Mouse (Mus musculus) CH12.LX (cell line): ENCODE data around the gene Capn2. TPM values are rescaled to one million over a fixed set of nuclear protein-coding genes. Genes with fewer than 3 reads are reported as not detected.

Source experiments
- DNase-seq: peaks from one replicate; pipeline ENCODE4 v3.0.0-alpha.2; 2013; ENCODE audit errors: extremely low read depth
- H3K27ac ChIP-seq: 2 replicates; pipeline ENCODE4 v1.5.1; 2012; ENCODE audit warnings: low read depth, mild to moderate bottlenecking, control low read depth, moderate library complexity; ENCODE audit not compliant: insufficient read depth
- H3K27me3 ChIP-seq: replicated peaks from 2 replicates; pipeline ENCODE3; 2012; ENCODE audit warnings: inconsistent platforms
- H3K36me3 ChIP-seq, 2 experiments: replicated peaks in 1 of 2; 2 replicates each; pipeline versions ENCODE3 to v1.6.1; 2012; ENCODE audit warnings: inconsistent platforms in 1 of 2, low read length in 1 of 2, mild to moderate bottlenecking in 1 of 2, mixed read lengths in 1 of 2, moderate library complexity in 1 of 2; ENCODE audit not compliant: control insufficient read depth in 1 of 2, insufficient read depth in 1 of 2
- H3K4me1 ChIP-seq, 2 experiments: 2 replicates each; pipeline ENCODE4 v1.6.1; 2012; ENCODE audit warnings: inconsistent platforms in 1 of 2, moderate library complexity in 1 of 2; ENCODE audit not compliant: insufficient read depth in 2 of 2, control insufficient read depth in 1 of 2
- H3K4me2 ChIP-seq: 2 replicates; pipeline ENCODE4 v1.6.1; 2012; ENCODE audit warnings: low read depth, mild to moderate bottlenecking, control low read depth; ENCODE audit not compliant: poor library complexity, insufficient read depth, severe bottlenecking
- H3K4me3 ChIP-seq, 3 experiments: fragments of 150-350 bp in 1 of 3; sonication (generic) in 1 of 3; replicated peaks in 1 of 3; 2 replicates each; pipeline versions ENCODE3 to v1.5.1; 2011 to 2012; ENCODE audit warnings: low read depth in 2 of 3, low read length in 2 of 3, mild to moderate bottlenecking in 2 of 3, moderate library complexity in 2 of 3, control low read depth in 1 of 3, improper control_type of control experiment in 1 of 3, inconsistent platforms in 1 of 3, mixed read lengths in 1 of 3; ENCODE audit not compliant: poor library complexity in 1 of 3
- H3K79me2 ChIP-seq: replicated peaks from 2 replicates; pipeline ENCODE4 v1.6.1; 2012; ENCODE audit warnings: mild to moderate bottlenecking, moderate library complexity; ENCODE audit not compliant: control insufficient read depth, poor library complexity, insufficient read depth, severe bottlenecking; ENCODE audit errors: extremely low read depth
- H3K9ac ChIP-seq: 2 replicates; pipeline ENCODE4 v1.6.1; 2012; ENCODE audit warnings: low read depth, mild to moderate bottlenecking, control low read depth, moderate library complexity; ENCODE audit not compliant: insufficient read depth
- H3K9me3 ChIP-seq: replicated peaks from 2 replicates; pipeline ENCODE3; 2012; ENCODE audit warnings: low read length, inconsistent platforms, mixed read lengths
- CHD1 ChIP-seq: IDR thresholded peaks from 2 replicates; pipeline ENCODE4 v1.6.1; 2012; ENCODE audit warnings: low read depth, low read length, improper control_type of control experiment, inconsistent platforms
- E2F4 ChIP-seq: IDR thresholded peaks from 2 replicates; pipeline ENCODE4 v1.6.1; 2011; ENCODE audit warnings: low read depth, low read length, improper control_type of control experiment; ENCODE audit not compliant: insufficient replicate concordance
- ETS1 ChIP-seq: conservative IDR thresholded peaks from 2 replicates; pipeline ENCODE4 v1.6.1; 2012; ENCODE audit warnings: low read depth, mild to moderate bottlenecking, inconsistent platforms, low read length, improper control_type of control experiment, moderate library complexity
- GABPA ChIP-seq: IDR thresholded peaks from 2 replicates; pipeline ENCODE4 v1.6.1; 2012; ENCODE audit warnings: low read depth, low read length, improper control_type of control experiment, inconsistent platforms; ENCODE audit not compliant: insufficient replicate concordance
- KAT2A ChIP-seq: IDR thresholded peaks from 2 replicates; pipeline ENCODE4 v1.6.1; 2012; ENCODE audit warnings: low read length, improper control_type of control experiment, inconsistent platforms; ENCODE audit not compliant: insufficient replicate concordance
- MAFK ChIP-seq: IDR thresholded peaks from 2 replicates; pipeline ENCODE4 v1.6.1; 2011; ENCODE audit warnings: low read length, improper control_type of control experiment; ENCODE audit not compliant: insufficient replicate concordance
- MAX ChIP-seq: IDR thresholded peaks from 2 replicates; pipeline ENCODE4 v1.6.1; 2011; ENCODE audit warnings: low read length, improper control_type of control experiment
- MAZ ChIP-seq: IDR thresholded peaks from 2 replicates; pipeline ENCODE4 v1.6.1; 2012; ENCODE audit warnings: low read depth, mild to moderate bottlenecking, inconsistent platforms, low read length, improper control_type of control experiment, moderate library complexity
- MEF2A ChIP-seq: IDR thresholded peaks from 2 replicates; pipeline ENCODE4 v1.6.1; 2014; ENCODE audit warnings: low read depth, mild to moderate bottlenecking, inconsistent platforms, low read length, improper control_type of control experiment, borderline replicate concordance
- MXI1 ChIP-seq: IDR thresholded peaks from 2 replicates; pipeline ENCODE4 v1.6.1; 2011; ENCODE audit warnings: mild to moderate bottlenecking, low read depth, low read length, improper control_type of control experiment
- NRF1 ChIP-seq: IDR thresholded peaks from 2 replicates; pipeline ENCODE4 v1.6.1; 2014; ENCODE audit warnings: low read depth, mild to moderate bottlenecking, inconsistent platforms, low read length, improper control_type of control experiment, moderate library complexity
- PAX5 ChIP-seq: IDR thresholded peaks from 2 replicates; pipeline ENCODE4 v1.6.1; 2012; ENCODE audit warnings: low read length, inconsistent platforms, mixed read lengths
- POLR2AphosphoS2 ChIP-seq: IDR thresholded peaks from 2 replicates; pipeline ENCODE4 v1.6.1; 2011; ENCODE audit warnings: low read depth, low read length, improper control_type of control experiment
- RAD21 ChIP-seq: IDR thresholded peaks from 2 replicates; pipeline ENCODE4 v1.6.1; 2011; ENCODE audit warnings: low read depth, mild to moderate bottlenecking, low read length, improper control_type of control experiment, moderate library complexity
- RCOR1 ChIP-seq: conservative IDR thresholded peaks from 2 replicates; pipeline ENCODE4 v1.6.1; 2012; ENCODE audit warnings: low read depth, mild to moderate bottlenecking, inconsistent platforms, low read length, improper control_type of control experiment
- SIN3A ChIP-seq: IDR thresholded peaks from 2 replicates; pipeline ENCODE4 v1.6.1; 2012; ENCODE audit warnings: low read length, improper control_type of control experiment, inconsistent platforms
- TCF12 ChIP-seq: IDR thresholded peaks from 2 replicates; pipeline ENCODE4 v1.6.1; 2014; ENCODE audit warnings: low read depth, mild to moderate bottlenecking, inconsistent platforms, low read length, improper control_type of control experiment
- ZKSCAN1 ChIP-seq: IDR thresholded peaks from 2 replicates; pipeline ENCODE4 v1.6.1; 2012; ENCODE audit warnings: low read depth, inconsistent platforms, low read length, improper control_type of control experiment, borderline replicate concordance
- ZMIZ1 ChIP-seq: IDR thresholded peaks from 2 replicates; pipeline ENCODE4 v1.6.1; 2012; ENCODE audit warnings: low read depth, mild to moderate bottlenecking, inconsistent platforms, low read length, improper control_type of control experiment
- dilution Hi-C: fragments of 300-500 bp; cut with MboI; formaldehyde crosslinking; loops from 2 replicates; pipeline ENCODE4 v1.14.3; 2020; ENCODE audit warnings: low sequenced_read_pairs; ENCODE audit not compliant: extremely low pct_unique_long_range_greater_than_20kb, extremely low pct_ligation_motif_present
- in situ Hi-C: fragments of 300-500 bp; cut with MboI; formaldehyde crosslinking; loops from 3 replicates; pipeline ENCODE4 v1.14.3; 2019; ENCODE audit warnings: low sequenced_read_pairs, low pct_ligation_motif_present, low pct_unique_long_range_greater_than_20kb, mixed read lengths
- polyA plus RNA-seq: library from polyadenylated mRNA; unstranded; fragments of >175 nt; gene quantifications from 2 replicates; pipeline ENCODE4 v1.2.1, GENCODE M21; 2012; ENCODE audit warnings: low read depth; ENCODE audit not compliant: insufficient read length
- total RNA-seq, 2 experiments: library from RNA; depleted of rRNA; stranded (reverse); fragments of 300-350 nt in 1 of 2; fragments of >200 nt in 1 of 2; gene quantifications; 2 replicates each; pipeline ENCODE4 v1.2.3; 2012 to 2014

The Capn2 gene
- total and polyA plus RNA-seq, 3 experiments = 10.9 to 28.1 (median 15.0) TPM

DNA sequence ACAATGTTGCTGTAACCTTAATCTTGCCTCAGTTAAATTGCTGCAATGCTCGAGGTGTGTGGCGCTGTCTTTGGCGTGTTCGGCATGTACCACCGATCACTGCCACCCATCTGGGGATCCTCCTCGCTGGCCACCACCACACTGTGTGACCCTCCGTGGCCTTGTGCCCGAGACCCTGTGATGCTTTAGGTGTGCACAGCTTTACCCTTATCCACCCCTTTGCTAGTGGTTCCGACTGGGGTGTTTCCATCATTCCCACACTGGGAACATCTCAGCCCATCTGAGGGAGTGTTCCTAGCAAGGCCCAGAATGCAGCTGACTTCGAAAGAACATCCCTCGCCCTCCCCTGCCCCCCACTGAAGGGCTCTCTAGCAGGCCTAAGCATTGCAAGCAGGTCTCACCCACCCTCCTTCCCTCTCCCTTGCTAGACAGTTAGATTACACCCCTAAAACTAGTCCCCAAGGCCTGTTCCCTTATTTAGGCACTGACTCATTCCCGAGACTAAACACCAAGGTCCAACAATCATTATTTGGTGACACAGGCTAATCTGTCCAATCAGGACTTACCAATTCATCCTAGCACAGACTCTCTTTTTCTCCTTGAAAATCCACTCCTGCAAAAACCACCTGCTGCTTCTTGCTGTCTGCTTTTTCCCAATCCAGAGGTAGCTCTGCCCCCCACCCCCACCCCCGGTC lies 14.1 kb downstream of the Capn2 start:
- Histone ChIP-seq H3K4me1 (peaks cover 43 to 52% of the 10 kb centered on the region in 2 experiments), H3K4me2 (no peak overlapping the region), H3K36me3 (peaks cover 0 to 13% of the 10 kb centered on the region in 2 experiments), H3K27ac (no peak overlapping the region), H3K27me3 (no peaks in the 10 kb centered on the region), H3K9ac (no peak overlapping the region), H3K4me3 (no peak overlapping the region), H3K9me3 (no peaks in the 10 kb centered on the region)
- dilution Hi-C loops = no loop called here
- TF ChIP-seq RAD21 (no peak), SIN3A (no peak), ZKSCAN1 (no peak)
- TF ChIP-seq, all 38 proteins: peak for 0
- H3K79me2 ChIP-seq = no peaks in the 10 kb centered on the region
- no peak for DNase-seq
- in situ Hi-C loops = loop anchor here (25.0 kb wide), 1 partner anchor 616 kb away; no protein-coding TSS in a partner anchor

DNA sequence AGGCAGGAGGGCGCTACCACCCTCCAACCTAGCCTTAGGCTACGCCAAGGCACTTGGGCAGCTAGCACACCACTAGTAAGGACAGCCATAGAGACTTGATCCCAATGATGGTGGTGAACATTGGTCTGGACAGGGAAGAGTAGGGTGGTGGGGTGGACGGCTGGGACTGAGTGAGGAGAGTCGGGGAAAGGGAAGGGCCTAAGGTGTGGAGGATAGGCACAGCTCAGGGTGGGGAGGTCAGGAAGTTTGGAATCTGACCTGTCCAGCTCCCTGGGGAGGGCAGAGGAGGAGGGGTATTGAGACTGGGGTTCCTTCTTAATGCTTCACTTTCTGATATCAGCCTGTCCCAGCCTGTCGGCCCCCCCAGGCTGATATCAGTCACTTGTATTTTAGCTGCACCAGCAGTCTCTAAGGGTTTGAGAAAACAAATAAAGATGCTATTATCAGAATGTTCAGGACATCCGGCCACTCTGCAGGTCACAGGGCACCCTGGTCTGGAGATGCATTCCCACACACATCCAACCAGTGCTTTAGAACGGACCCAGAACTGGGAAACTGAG lies 14.8 kb downstream of the Capn2 start:
- no peak for DNase-seq
- in situ Hi-C loops (loop anchor here (25.0 kb wide), 1 partner anchor 615 kb away; no protein-coding TSS in a partner anchor), dilution Hi-C loops (no loop called here)
- Histone ChIP-seq H3K4me3 (no peak overlapping the region), H3K9me3 (no peaks in the 10 kb centered on the region), H3K27me3 (no peaks in the 10 kb centered on the region), H3K9ac (no peak overlapping the region), H3K4me1 (peaks cover 43 to 52% of the 10 kb centered on the region in 2 experiments), H3K79me2 (no peaks in the 10 kb centered on the region)
- TF ChIP-seq RCOR1 (no peak), KAT2A (no peak), CHD1 (no peak), PAX5 (no peak), MAX (no peak), POLR2AphosphoS2 (no peak), ZKSCAN1 (no peak), GABPA (no peak), MAFK (no peak), MXI1 (no peak), NRF1 (no peak), MAZ (no peak), ZMIZ1 (no peak), E2F4 (no peak), ETS1 (no peak), MEF2A (no peak), TCF12 (no peak)
- TF ChIP-seq, all 38 proteins: peak for 0
- Histone ChIP-seq H3K4me2 (no peak overlapping the region), H3K27ac (no peak overlapping the region), H3K36me3 (peaks cover 0 to 13% of the 10 kb centered on the region in 2 experiments)
